Mouse (Mus musculus) olfactory bulb, adult 2 months (tissue): ENCODE measurements around the gene Nrg4.

Experiments
- CTCF ChIP-seq: fragments of 200-500 bp; IDR thresholded peaks from 2 replicates; pipeline ENCODE4 v1.5.1; 2012; ENCODE audit warnings: low read depth, mild to moderate bottlenecking, low read length, moderate library complexity; ENCODE audit not compliant: insufficient read depth
- POLR2A ChIP-seq: fragments of 200-500 bp; IDR thresholded peaks from 2 replicates; pipeline ENCODE4 v1.6.1; 2012; ENCODE audit warnings: mild to moderate bottlenecking, low read depth, low read length, moderate library complexity; ENCODE audit not compliant: insufficient read depth

- TF ChIP-seq CTCF, result no peak
- TF ChIP-seq POLR2A, result no peak
These were observed 34.2 kb upstream of the Nrg4 start for GRCm38 (mm10) chr9:55360861-55361260.
